Mouse (Mus musculus) CH12.LX (cell line): Measurements from ENCODE around the gene Gpr152. TPM values are rescaled to one million over a fixed set of nuclear protein-coding genes. Genes with fewer than 3 reads are reported as not detected.

ENCODE experiments used
- DNase-seq: peaks from one replicate; pipeline ENCODE4 v3.0.0-alpha.2; 2013; ENCODE audit errors: extremely low read depth
- H3K27ac ChIP-seq: 2 replicates; pipeline ENCODE4 v1.5.1; 2012; ENCODE audit warnings: low read depth, mild to moderate bottlenecking, control low read depth, moderate library complexity; ENCODE audit not compliant: insufficient read depth
- H3K27me3 ChIP-seq: replicated peaks from 2 replicates; pipeline ENCODE3; 2012; ENCODE audit warnings: inconsistent platforms
- H3K36me3 ChIP-seq, 2 experiments: replicated peaks in 1 of 2; 2 replicates each; pipeline versions ENCODE3 to v1.6.1; 2012; ENCODE audit warnings: inconsistent platforms in 1 of 2, low read length in 1 of 2, mild to moderate bottlenecking in 1 of 2, mixed read lengths in 1 of 2, moderate library complexity in 1 of 2; ENCODE audit not compliant: control insufficient read depth in 1 of 2, insufficient read depth in 1 of 2
- H3K4me1 ChIP-seq, 2 experiments: 2 replicates each; pipeline ENCODE4 v1.6.1; 2012; ENCODE audit warnings: inconsistent platforms in 1 of 2, moderate library complexity in 1 of 2; ENCODE audit not compliant: insufficient read depth in 2 of 2, control insufficient read depth in 1 of 2
- H3K4me2 ChIP-seq: 2 replicates; pipeline ENCODE4 v1.6.1; 2012; ENCODE audit warnings: low read depth, mild to moderate bottlenecking, control low read depth; ENCODE audit not compliant: poor library complexity, insufficient read depth, severe bottlenecking
- H3K4me3 ChIP-seq, 3 experiments: fragments of 150-350 bp in 1 of 3; sonication (generic) in 1 of 3; replicated peaks in 1 of 3; 2 replicates each; pipeline versions ENCODE3 to v1.5.1; 2011 to 2012; ENCODE audit warnings: low read depth in 2 of 3, low read length in 2 of 3, mild to moderate bottlenecking in 2 of 3, moderate library complexity in 2 of 3, control low read depth in 1 of 3, improper control_type of control experiment in 1 of 3, inconsistent platforms in 1 of 3, mixed read lengths in 1 of 3; ENCODE audit not compliant: poor library complexity in 1 of 3
- H3K79me2 ChIP-seq: replicated peaks from 2 replicates; pipeline ENCODE4 v1.6.1; 2012; ENCODE audit warnings: mild to moderate bottlenecking, moderate library complexity; ENCODE audit not compliant: control insufficient read depth, poor library complexity, insufficient read depth, severe bottlenecking; ENCODE audit errors: extremely low read depth
- H3K9ac ChIP-seq: 2 replicates; pipeline ENCODE4 v1.6.1; 2012; ENCODE audit warnings: low read depth, mild to moderate bottlenecking, control low read depth, moderate library complexity; ENCODE audit not compliant: insufficient read depth
- H3K9me3 ChIP-seq: replicated peaks from 2 replicates; pipeline ENCODE3; 2012; ENCODE audit warnings: low read length, inconsistent platforms, mixed read lengths
- E2F4 ChIP-seq: IDR thresholded peaks from 2 replicates; pipeline ENCODE4 v1.6.1; 2011; ENCODE audit warnings: low read depth, low read length, improper control_type of control experiment; ENCODE audit not compliant: insufficient replicate concordance
- ETS1 ChIP-seq: conservative IDR thresholded peaks from 2 replicates; pipeline ENCODE4 v1.6.1; 2012; ENCODE audit warnings: low read depth, mild to moderate bottlenecking, inconsistent platforms, low read length, improper control_type of control experiment, moderate library complexity
- GABPA ChIP-seq: IDR thresholded peaks from 2 replicates; pipeline ENCODE4 v1.6.1; 2012; ENCODE audit warnings: low read depth, low read length, improper control_type of control experiment, inconsistent platforms; ENCODE audit not compliant: insufficient replicate concordance
- IRF4 ChIP-seq: IDR thresholded peaks from 2 replicates; pipeline ENCODE4 v1.6.1; 2014; ENCODE audit warnings: low read depth, mild to moderate bottlenecking, inconsistent platforms, low read length, improper control_type of control experiment
- KAT2A ChIP-seq: IDR thresholded peaks from 2 replicates; pipeline ENCODE4 v1.6.1; 2012; ENCODE audit warnings: low read length, improper control_type of control experiment, inconsistent platforms; ENCODE audit not compliant: insufficient replicate concordance
- MAFK ChIP-seq: IDR thresholded peaks from 2 replicates; pipeline ENCODE4 v1.6.1; 2011; ENCODE audit warnings: low read length, improper control_type of control experiment; ENCODE audit not compliant: insufficient replicate concordance
- MAX ChIP-seq: IDR thresholded peaks from 2 replicates; pipeline ENCODE4 v1.6.1; 2011; ENCODE audit warnings: low read length, improper control_type of control experiment
- MAZ ChIP-seq: IDR thresholded peaks from 2 replicates; pipeline ENCODE4 v1.6.1; 2012; ENCODE audit warnings: low read depth, mild to moderate bottlenecking, inconsistent platforms, low read length, improper control_type of control experiment, moderate library complexity
- MEF2A ChIP-seq: IDR thresholded peaks from 2 replicates; pipeline ENCODE4 v1.6.1; 2014; ENCODE audit warnings: low read depth, mild to moderate bottlenecking, inconsistent platforms, low read length, improper control_type of control experiment, borderline replicate concordance
- MYC ChIP-seq: IDR thresholded peaks from 2 replicates; pipeline ENCODE4 v1.6.1; 2011; ENCODE audit warnings: low read depth, mild to moderate bottlenecking, improper control_type of control experiment, low read length
- NELFE ChIP-seq: IDR thresholded peaks from 2 replicates; pipeline ENCODE4 v1.6.1; 2011; ENCODE audit warnings: low read depth, low read length, improper control_type of control experiment
- PAX5 ChIP-seq: IDR thresholded peaks from 2 replicates; pipeline ENCODE4 v1.6.1; 2012; ENCODE audit warnings: low read length, inconsistent platforms, mixed read lengths
- RAD21 ChIP-seq: IDR thresholded peaks from 2 replicates; pipeline ENCODE4 v1.6.1; 2011; ENCODE audit warnings: low read depth, mild to moderate bottlenecking, low read length, improper control_type of control experiment, moderate library complexity
- RCOR1 ChIP-seq: conservative IDR thresholded peaks from 2 replicates; pipeline ENCODE4 v1.6.1; 2012; ENCODE audit warnings: low read depth, mild to moderate bottlenecking, inconsistent platforms, low read length, improper control_type of control experiment
- SIN3A ChIP-seq: IDR thresholded peaks from 2 replicates; pipeline ENCODE4 v1.6.1; 2012; ENCODE audit warnings: low read length, improper control_type of control experiment, inconsistent platforms
- SMC3 ChIP-seq: IDR thresholded peaks from 2 replicates; pipeline ENCODE4 v1.6.1; 2011; ENCODE audit warnings: low read depth, low read length, improper control_type of control experiment
- TCF12 ChIP-seq: IDR thresholded peaks from 2 replicates; pipeline ENCODE4 v1.6.1; 2014; ENCODE audit warnings: low read depth, mild to moderate bottlenecking, inconsistent platforms, low read length, improper control_type of control experiment
- UBTF ChIP-seq: IDR thresholded peaks from 2 replicates; pipeline ENCODE4 v1.6.1; 2012; ENCODE audit warnings: low read depth, mild to moderate bottlenecking, inconsistent platforms, low read length, improper control_type of control experiment, moderate library complexity
- USF1 ChIP-seq: IDR thresholded peaks from 2 replicates; pipeline ENCODE4 v1.6.1; 2014; ENCODE audit warnings: low read depth, mild to moderate bottlenecking, inconsistent platforms, low read length, improper control_type of control experiment
- ZC3H11A ChIP-seq: IDR thresholded peaks from 2 replicates; pipeline ENCODE4 v1.6.1; 2012; ENCODE audit warnings: low read depth, mild to moderate bottlenecking, inconsistent platforms, low read length, improper control_type of control experiment
- ZKSCAN1 ChIP-seq: IDR thresholded peaks from 2 replicates; pipeline ENCODE4 v1.6.1; 2012; ENCODE audit warnings: low read depth, inconsistent platforms, low read length, improper control_type of control experiment, borderline replicate concordance
- ZMIZ1 ChIP-seq: IDR thresholded peaks from 2 replicates; pipeline ENCODE4 v1.6.1; 2012; ENCODE audit warnings: low read depth, mild to moderate bottlenecking, inconsistent platforms, low read length, improper control_type of control experiment
- dilution Hi-C: fragments of 300-500 bp; cut with MboI; formaldehyde crosslinking; loops from 2 replicates; pipeline ENCODE4 v1.14.3; 2020; ENCODE audit warnings: low sequenced_read_pairs; ENCODE audit not compliant: extremely low pct_unique_long_range_greater_than_20kb, extremely low pct_ligation_motif_present
- in situ Hi-C: fragments of 300-500 bp; cut with MboI; formaldehyde crosslinking; loops from 3 replicates; pipeline ENCODE4 v1.14.3; 2019; ENCODE audit warnings: low sequenced_read_pairs, low pct_ligation_motif_present, low pct_unique_long_range_greater_than_20kb, mixed read lengths
- polyA plus RNA-seq: library from polyadenylated mRNA; unstranded; fragments of >175 nt; gene quantifications from 2 replicates; pipeline ENCODE4 v1.2.1, GENCODE M21; 2012; ENCODE audit warnings: low read depth; ENCODE audit not compliant: insufficient read length
- total RNA-seq, 2 experiments: library from RNA; depleted of rRNA; stranded (reverse); fragments of 300-350 nt in 1 of 2; fragments of >200 nt in 1 of 2; gene quantifications; 2 replicates each; pipeline ENCODE4 v1.2.3; 2012 to 2014

Gpr152 gene
- total and polyA plus RNA-seq, 3 experiments = 0.05 to 0.71 (median 0.17) TPM

- TF ChIP-seq SIN3A (peak; percentile 31; the same call in 1 of the 2 replicates), MAZ (peak; percentile 86), MAX (peak; percentile 10; the same call in 1 of the 2 replicates), ZMIZ1 (no peak), TCF12 (peak; percentile 20; the same call in 1 of the 2 replicates), RCOR1 (no peak), ZC3H11A (no peak), USF1 (no peak), MEF2A (no peak), UBTF (no peak), SMC3 (no peak), ETS1 (no peak), GABPA (no peak), ZKSCAN1 (no peak), MAFK (no peak), KAT2A (no peak), RAD21 (no peak), NELFE (no peak; the same call in 1 of the 2 replicates), MYC (0 out of 2 replicates have a peak, but pooled peaks have one; percentile 22), PAX5 (no peak), IRF4 (peak; percentile 39; the same call in 1 of the 2 replicates), E2F4 (no peak)
These were observed 39.5 kb upstream of the Gpr152 start, which contains the start of gene Pitpnm1 (continued) for GRCm38 (mm10) chr19:4099837-4100717.

- dilution Hi-C loops (no loop called here), in situ Hi-C loops (no loop called here)
- Histone ChIP-seq H3K36me3 (peaks cover 38 to 56% of the 10 kb centered on the region in 2 experiments), H3K27me3 (no peaks in the 10 kb centered on the region), H3K9ac (peak overlapping the region; percentile 27; the same call in 1 of the 2 replicates), H3K4me2 (peak overlapping the region; percentile 89), H3K79me2 (peaks cover 9% of the 10 kb centered on the region), H3K9me3 (no peaks in the 10 kb centered on the region), H3K4me3 (peak overlapping the region; percentile 82 to 92 (median 87)), H3K4me1 (peaks cover 18 to 71% of the 10 kb centered on the region in 2 experiments), H3K27ac (no peak overlapping the region)
- no peak for DNase-seq
- TF ChIP-seq SIN3A (0 out of 2 replicates have a peak, but pooled peaks have one; percentile 7), ETS1 (no peak)
These were observed 38.8 kb upstream of the Gpr152 start for GRCm38 (mm10) chr19:4100718-4101261.
